Mouse (Mus musculus): Measurements from ENCODE around the gene Smbd1.

GRCm38 (mm10) chr16:32831501-32831900 is 21.2 kb upstream of the Smbd1 start:
- TF ChIP-seq CTCF (IDR thresholded peaks at IDR 0.05; ENCODE audit: extremely low read depth, insufficient read depth, insufficient read length, insufficient replicate concordance) (no peak), POLR2A (IDR thresholded peaks at IDR 0.05; ENCODE audit: low read depth, low read length) (no peak)

Data from spleen, adult 2 months (tissue).